Mouse (Mus musculus) neural tube, embryonic 12.5 days (tissue): ENCODE data around the gene Wdr6. TPM values are rescaled to one million over a fixed set of nuclear protein-coding genes. Genes with fewer than 3 reads are reported as not detected.

Experiments used
- ATAC-seq: fragments of 200-750 bp; cut with Nextera tagmentation; 2 replicates; pipeline ENCODE4 v1.8.0; 2017; ENCODE audit warnings: low read depth, mild to moderate bottlenecking, moderate TSS enrichment, moderate library complexity; ENCODE audit not compliant: low FRiP score
- H3K27ac ChIP-seq: fragments of 300-500 bp; sonication (generic); 2 replicates; pipeline ENCODE4 v1.5.1; 2016
- H3K27me3 ChIP-seq: fragments of 300-500 bp; sonication (generic); replicated peaks from 2 replicates; pipeline ENCODE4 v1.6.1; 2016; ENCODE audit warnings: mild to moderate bottlenecking
- H3K36me3 ChIP-seq: fragments of 300-500 bp; sonication (generic); 2 replicates; pipeline ENCODE4 v1.6.1; 2016; ENCODE audit warnings: mild to moderate bottlenecking
- H3K4me1 ChIP-seq: fragments of 300-500 bp; sonication (generic); 2 replicates; pipeline ENCODE4 v1.6.1; 2016
- H3K4me2 ChIP-seq: fragments of 300-500 bp; sonication (generic); replicated peaks from 2 replicates; pipeline ENCODE4 v1.6.1; 2016; ENCODE audit warnings: mild to moderate bottlenecking
- H3K4me3 ChIP-seq: fragments of 300-500 bp; sonication (generic); 2 replicates; pipeline ENCODE4 v1.5.1; 2016
- H3K9ac ChIP-seq: fragments of 300-500 bp; sonication (generic); 2 replicates; pipeline ENCODE4 v1.6.1; 2016; ENCODE audit warnings: mild to moderate bottlenecking
- H3K9me3 ChIP-seq: fragments of 300-500 bp; sonication (generic); 2 replicates; pipeline ENCODE4 v1.6.1; 2016; ENCODE audit warnings: mild to moderate bottlenecking
- WGBS: fragments of 180-500 bp; shearing (Covaris S2); methylation state at CpG from one replicate; pipeline ENCODE4 v1.1.7; 2016; 5-methylcytosine and 5-hydroxymethylcytosine counted together
- polyA plus RNA-seq: library from polyadenylated mRNA; unstranded; fragments of >200 nt; fragmentation: Nextera tagmentation; extraction: Ambion mirVana; gene quantifications from 2 replicates; pipeline ENCODE4 v1.2.1, GENCODE M21; 2016

Wdr6 gene
- polyA plus RNA-seq, 1 experiment from 2014 or later: 286 TPM

GRCm38 (mm10) chr9:108570207-108570896 lies 8.2 kb downstream of the Wdr6 start:
- Histone ChIP-seq H3K27me3 (no peaks in the 10 kb centered on the region), H3K9me3 (no peaks in the 10 kb centered on the region), H3K36me3 (peaks cover 48% of the 10 kb centered on the region), H3K4me3 (peak overlapping the region; percentile 51), H3K27ac (0 out of 2 replicates have a peak overlapping the region, but pooled peaks have one; percentile 42), H3K4me1 (peaks cover 59% of the 10 kb centered on the region), H3K4me2 (peak overlapping the region; percentile 99), H3K9ac (peak overlapping the region; percentile 66)
- ATAC-seq: peak; percentile 4; the same call in 1 of the 2 replicates
- WGBS: 1% methylated on average over 40 of the region's 40 CpGs

GRCm38 (mm10) chr9:108569381-108570206 lies 8.9 kb downstream of the Wdr6 start, which contains the start of gene Dalrd3:
Dalrd3 (plus strand) TSS chr9:108569886.
- Histone ChIP-seq H3K27ac (0 out of 2 replicates have a peak within 1 kb of the TSS, but pooled peaks have one; percentile 42), H3K4me2 (peak within 1 kb of the TSS; percentile 99), H3K27me3 (no peaks in the 10 kb centered on the region), H3K36me3 (peaks cover 48% of the 10 kb centered on the region), H3K9me3 (no peaks in the 10 kb centered on the region), H3K4me3 (peak within 1 kb of the TSS; percentile 51), H3K4me1 (peaks cover 52% of the 10 kb centered on the region), H3K9ac (peak within 1 kb of the TSS; percentile 66)
- 7% methylated on average over 42 of the region's 42 CpGs for WGBS
- ATAC-seq: peak; percentile 57

- Histone ChIP-seq H3K4me1 (peaks cover 41% of the 10 kb centered on the region), H3K9ac (0 out of 2 replicates have a peak overlapping the region, but pooled peaks have one; percentile 75), H3K4me2 (peak overlapping the region; percentile 99), H3K27me3 (no peaks in the 10 kb centered on the region), H3K36me3 (peaks cover 48% of the 10 kb centered on the region), H3K4me3 (peak overlapping the region; percentile 68; the same call in 1 of the 2 replicates), H3K9me3 (no peaks in the 10 kb centered on the region), H3K27ac (no peak overlapping the region)
- WGBS: 82% methylated on average over 17 of the region's 17 CpGs
- ATAC-seq: no peak
Observed at GRCm38 (mm10) chr9:108568511-108568921, 10.0 kb downstream of the Wdr6 start.

GRCm38 (mm10) chr9:108567931-108568419 lies 10.6 kb downstream of the Wdr6 start:
- Histone ChIP-seq H3K27me3 (no peaks in the 10 kb centered on the region), H3K36me3 (peaks cover 48% of the 10 kb centered on the region), H3K9me3 (no peaks in the 10 kb centered on the region), H3K27ac (peak overlapping the region; percentile 90; the same call in 1 of the 2 replicates), H3K4me1 (peaks cover 39% of the 10 kb centered on the region), H3K4me3 (peak overlapping the region; percentile 68), H3K4me2 (peak overlapping the region; percentile 99), H3K9ac (peak overlapping the region; percentile 75)
- ATAC-seq: no peak
- 13% methylated on average over 18 of the region's 18 CpGs for WGBS

- peaks cover 39% of the 10 kb centered on the region for H3K4me1 ChIP-seq
- peak within 1 kb of the TSS; percentile 99 for H3K4me2 ChIP-seq
- no peaks in the 10 kb centered on the region for H3K27me3 ChIP-seq
- under 1% methylated on average over 73 of the region's 73 CpGs for WGBS
- H3K27ac ChIP-seq: peak within 1 kb of the TSS; percentile 90
- H3K9me3 ChIP-seq: no peaks in the 10 kb centered on the region
- peak; percentile 85 for ATAC-seq
- H3K36me3 ChIP-seq: peaks cover 48% of the 10 kb centered on the region
- peak within 1 kb of the TSS; percentile 68 for H3K4me3 ChIP-seq
- peak within 1 kb of the TSS; percentile 79 for H3K9ac ChIP-seq
Observed at GRCm38 (mm10) chr9:108566815-108567776, 11.4 kb downstream of the Wdr6 start, which contains the start of gene Ndufaf3. Ndufaf3 (minus strand) TSS chr9:108567434.

- Histone ChIP-seq H3K9ac (peak overlapping the region; percentile 79), H3K36me3 (peaks cover 46% of the 10 kb centered on the region), H3K4me1 (peaks cover 47% of the 10 kb centered on the region), H3K4me3 (peak overlapping the region; percentile 68), H3K4me2 (peak overlapping the region; percentile 99), H3K27me3 (no peaks in the 10 kb centered on the region), H3K27ac (no peak overlapping the region), H3K9me3 (no peaks in the 10 kb centered on the region)
- WGBS: 13% methylated on average over 35 of the region's 35 CpGs
- ATAC-seq: no peak
Observed at GRCm38 (mm10) chr9:108565881-108566814, 12.4 kb downstream of the Wdr6 start.

- Histone ChIP-seq H3K27me3 (no peaks in the 10 kb centered on the region), H3K36me3 (peaks cover 48% of the 10 kb centered on the region), H3K9ac (no peak overlapping the region), H3K4me3 (no peak overlapping the region), H3K27ac (no peak overlapping the region), H3K4me1 (peaks cover 35% of the 10 kb centered on the region), H3K4me2 (no peak overlapping the region), H3K9me3 (no peaks in the 10 kb centered on the region)
- WGBS: 88% methylated on average over 7 of the region's 7 CpGs
- no peak for ATAC-seq
Observed at GRCm38 (mm10) chr9:108564131-108564530, 14.4 kb downstream of the Wdr6 start.

- Histone ChIP-seq H3K9me3 (no peaks in the 10 kb centered on the region), H3K9ac (no peak overlapping the region), H3K4me3 (no peak overlapping the region), H3K27me3 (no peaks in the 10 kb centered on the region), H3K36me3 (peaks cover 53% of the 10 kb centered on the region), H3K27ac (no peak overlapping the region), H3K4me1 (peaks cover 35% of the 10 kb centered on the region), H3K4me2 (no peak overlapping the region)
- WGBS: 96% methylated on average over 8 of the region's 8 CpGs
- ATAC-seq: no peak
Observed at GRCm38 (mm10) chr9:108563671-108564070, 14.9 kb downstream of the Wdr6 start.

- WGBS: under 1% methylated on average over 53 of the region's 53 CpGs
- H3K9me3 ChIP-seq: no peaks in the 10 kb centered on the region
- peak; percentile 99 for ATAC-seq
Observed at GRCm38 (mm10) chr9:108560227-108560841, 18.2 kb downstream of the Wdr6 start, which contains the start of gene Impdh2. Impdh2 (plus strand) TSS chr9:108560286.

GRCm38 (mm10) chr9:108559169-108559568 lies 19.4 kb downstream of the Wdr6 start:
- Histone ChIP-seq H3K9me3 (no peaks in the 10 kb centered on the region), H3K27ac (no peak overlapping the region), H3K9ac (no peak overlapping the region), H3K27me3 (no peaks in the 10 kb centered on the region), H3K4me1 (peaks cover 11% of the 10 kb centered on the region), H3K4me3 (no peak overlapping the region), H3K36me3 (peaks cover 79% of the 10 kb centered on the region), H3K4me2 (no peak overlapping the region)
- WGBS: 92% methylated on average over 4 of the region's 4 CpGs
- no peak for ATAC-seq

More at GRCm38 (mm10) chr9:108560227-108560841, 18.2 kb downstream of the Wdr6 start, which contains the start of gene Impdh2:
- peaks cover 11% of the 10 kb centered on the region for H3K4me1 ChIP-seq
- peaks cover 80% of the 10 kb centered on the region for H3K36me3 ChIP-seq
- no peaks in the 10 kb centered on the region for H3K27me3 ChIP-seq
- H3K4me2 ChIP-seq: peak within 1 kb of the TSS; percentile 66
- H3K27ac ChIP-seq: no peak within 1 kb of the TSS
- H3K4me3 ChIP-seq: peak within 1 kb of the TSS; percentile 43
- peak within 1 kb of the TSS; percentile 64 for H3K9ac ChIP-seq
